Comparison of ENCODE assay signal across 14 mouse cellular contexts in genomic region chr6:86197150-86197862, GRCm38 (mm10). TPM values are rescaled to one million over a fixed set of nuclear protein-coding genes. Genes with fewer than 3 reads are reported as not detected.
DNase-seq lines count a peak whose midpoint lies in the region; ATAC-seq and TF ChIP-seq lines count a peak whose summit lies in the region.
"Had no signal": no experiment of that assay in that cellular context is flagged by ENCODE, and none has a peak within 500 bp of the region (broad histone marks: within the 10 kb centered on the region; RNA-seq: fewer than 3 reads in every experiment).

No protein-coding gene starts in this region.

- peaks cover 25% of the 10 kb centered on the region for H3K27me3 ChIP-seq in liver, postnatal 0 days (ENCODE audit: insufficient read depth, low read length)
- H3K27me3 ChIP-seq in liver, embryonic 12.5 days (replicated peaks) = peaks cover 70% of the 10 kb centered on the region
- H3K27me3 ChIP-seq in limb, embryonic 12.5 days = peaks cover 54% of the 10 kb centered on the region
- no peaks in the 10 kb centered on the region for H3K27me3 ChIP-seq in stomach, embryonic 14.5 days (ENCODE audit: control insufficient read depth, insufficient read depth, low read length)

- H3K9me3 ChIP-seq in liver, postnatal 0 days (ENCODE audit: low read length) = no peaks in the 10 kb centered on the region
- no peaks in the 10 kb centered on the region for H3K9me3 ChIP-seq in liver, embryonic 12.5 days (replicated peaks)
- H3K9me3 ChIP-seq in limb, embryonic 12.5 days = no peaks in the 10 kb centered on the region
- no peaks in the 10 kb centered on the region for H3K9me3 ChIP-seq in stomach, embryonic 14.5 days (ENCODE audit: control insufficient read depth, low read depth, low read length)
- H3K9me3 ChIP-seq: G1E had no signal

- ATAC-seq in liver, postnatal 0 days = no peak
- ATAC-seq in liver, embryonic 12.5 days = no peak
- ATAC-seq in limb, embryonic 12.5 days (ENCODE audit: insufficient number of reproducible peaks, insufficient read depth, low FRiP score, low TSS enrichment, low read depth) = no peak
- ATAC-seq in stomach, embryonic 14.5 days (ENCODE audit: insufficient number of reproducible peaks, insufficient read depth, low FRiP score, low read depth) = no peak

- H3K4me3 ChIP-seq in liver, postnatal 0 days (ENCODE audit: low read depth, low read length) = no peak overlapping the region
- H3K4me3 ChIP-seq in liver, embryonic 12.5 days = no peak overlapping the region
- H3K4me3 ChIP-seq in limb, embryonic 12.5 days (replicated peaks) = no peak overlapping the region
- H3K4me3 ChIP-seq in stomach, embryonic 14.5 days (ENCODE audit: low read depth, low read length) = no peak overlapping the region
- H3K4me3 ChIP-seq: heart, adult 2 months had no signal

- TF ChIP-seq EP300 in liver, postnatal 0 days (IDR thresholded peaks at IDR 0.05; ENCODE audit: low read depth) = no peak

- H3K4me2 ChIP-seq in liver, postnatal 0 days (ENCODE audit: low read depth, low read length) = 0 out of 2 replicates have a peak overlapping the region, but pooled peaks have one; percentile 22
- no peak overlapping the region for H3K4me2 ChIP-seq in liver, embryonic 12.5 days
- H3K4me2 ChIP-seq in limb, embryonic 12.5 days = peak overlapping the region; percentile 98
- H3K4me2 ChIP-seq in stomach, embryonic 14.5 days (replicated peaks; ENCODE audit: low read depth, low read length) = peak overlapping the region; percentile 92; the same call in 1 of the 2 replicates
- H3K4me2 ChIP-seq: liver, embryonic 11.5 days had no signal

- H3K4me1 ChIP-seq in liver, postnatal 0 days (ENCODE audit: insufficient read depth) = peaks cover 7% of the 10 kb centered on the region; the same call in 1 of the 2 replicates
- no peaks in the 10 kb centered on the region for H3K4me1 ChIP-seq in liver, embryonic 12.5 days
- peaks cover 28% of the 10 kb centered on the region for H3K4me1 ChIP-seq in limb, embryonic 12.5 days (replicated peaks)
- H3K4me1 ChIP-seq in stomach, embryonic 14.5 days (ENCODE audit: control insufficient read depth, insufficient read depth, low read length) = peaks cover 7% of the 10 kb centered on the region; the same call in 1 of the 2 replicates

- DNase-seq in embryo, embryonic 11 days = peak; percentile 31
- DNase-seq in embryo, embryonic 10 days (ENCODE audit: low spot score) = no peak
- no peak for DNase-seq in liver, postnatal 0 days
- no peak for DNase-seq in right cerebral cortex, adult 2 months (ENCODE audit: low spot score in 2 of 2)
- DNase-seq in frontal cortex, postnatal 36 days (ENCODE audit: low spot score in 2 of 2) = no peak
- DNase-seq: cerebellum, adult 2 months; heart, adult 2 months; thymus, postnatal 4 days had no signal

- 34% methylated on average over 11 of the region's 11 CpGs for WGBS in liver, postnatal 0 days (ENCODE audit: insufficient replicate concordance)
- WGBS in liver, embryonic 12.5 days (ENCODE audit: insufficient replicate concordance) = 31% methylated on average over 11 of the region's 11 CpGs
- WGBS in limb, embryonic 12.5 days = 10% methylated on average over 11 of the region's 11 CpGs
- 12% methylated on average over 11 of the region's 11 CpGs for WGBS in stomach, embryonic 14.5 days

- no peak overlapping the region for H3K9ac ChIP-seq in liver, postnatal 0 days (replicated peaks)
- H3K9ac ChIP-seq in liver, embryonic 12.5 days = no peak overlapping the region
- H3K9ac ChIP-seq in limb, embryonic 12.5 days (replicated peaks) = no peak overlapping the region
- H3K9ac ChIP-seq in stomach, embryonic 14.5 days (replicated peaks; ENCODE audit: low read depth, low read length) = no peak overlapping the region

- H3K27ac ChIP-seq in liver, postnatal 0 days (ENCODE audit: low read depth) = no peak overlapping the region
- H3K27ac ChIP-seq in liver, embryonic 12.5 days = no peak overlapping the region
- no peak overlapping the region for H3K27ac ChIP-seq in limb, embryonic 12.5 days
- H3K27ac ChIP-seq in stomach, embryonic 14.5 days (ENCODE audit: low read length) = no peak overlapping the region
- H3K27ac ChIP-seq: heart, adult 2 months; macrophage had no signal

- no peak for TF ChIP-seq CTCF in liver, postnatal 0 days (IDR thresholded peaks at IDR 0.05; ENCODE audit: low read depth)

- H3K36me3 ChIP-seq in liver, postnatal 0 days (replicated peaks; ENCODE audit: insufficient read depth, low read length) = no peaks in the 10 kb centered on the region
- no peaks in the 10 kb centered on the region for H3K36me3 ChIP-seq in liver, embryonic 12.5 days
- no peaks in the 10 kb centered on the region for H3K36me3 ChIP-seq in limb, embryonic 12.5 days
- H3K36me3 ChIP-seq in stomach, embryonic 14.5 days (ENCODE audit: control insufficient read depth, insufficient read depth, low read length) = no peaks in the 10 kb centered on the region

RNA-seq across cellular contexts. Expression of gene Tgfa, which starts 2.3 kb away (rescaled TPM):
- 3.0 TPM in 2 replicates for polyA plus RNA-seq in liver, postnatal 0 days (2015; fragmentation: Nextera tagmentation; extraction: Ambion mirVana)
- 1.4 and 2.1 TPM in 2 replicates for polyA plus RNA-seq in liver, embryonic 12.5 days (2016; fragmentation: Nextera tagmentation; extraction: Ambion mirVana)
- polyA plus RNA-seq in limb, embryonic 12.5 days (2016; fragmentation: Nextera tagmentation; extraction: Ambion mirVana) = 1.5 and 2.5 TPM in 2 replicates
- polyA plus RNA-seq in stomach, embryonic 14.5 days (2014; fragmentation: Nextera tagmentation; extraction: Ambion mirVana) = 4.7 and 5.8 TPM in 2 replicates
- polyA plus RNA-seq: macrophage had no signal
